Mouse (Mus musculus): ENCODE measurements around the gene Cd8b1. TPM values are rescaled to one million over a fixed set of nuclear protein-coding genes. Genes with fewer than 3 reads are reported as not detected.

The Cd8b1 gene
- 0.20 TPM in 1 of 2 replicates, not detected in the other for polyA plus RNA-seq (2014; fragmentation: Nextera tagmentation; extraction: Ambion mirVana)

DNA sequence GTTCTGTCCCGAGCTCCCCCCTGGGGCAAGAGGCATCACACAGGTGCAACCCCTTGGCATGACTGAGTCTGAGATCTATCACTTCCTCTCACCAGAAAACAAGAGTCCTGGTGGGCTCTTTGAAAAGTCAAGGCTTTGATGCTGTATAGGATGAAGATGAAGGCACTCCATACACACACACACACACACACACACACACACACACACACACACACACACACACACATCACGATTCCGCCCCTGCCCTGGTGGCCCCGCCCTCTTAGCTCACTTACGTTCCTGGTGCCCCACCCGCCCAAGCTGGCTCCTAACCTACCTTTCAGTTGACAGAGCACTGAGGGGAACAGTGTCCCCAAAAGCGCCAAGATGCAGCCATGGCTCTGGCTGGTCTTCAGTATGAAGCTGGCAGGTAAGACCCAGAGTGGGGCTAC, at the start of gene Cd8b1:
TSS of gene Cd8b1 (plus strand) at position 298 of the 431 bp plus-strand sequence.
- Histone ChIP-seq H3K36me3 (ENCODE audit: insufficient read depth) (no peaks in the 10 kb centered on the region), H3K9ac (no peak within 1 kb of the TSS), H3K27ac (ENCODE audit: low read depth) (no peak within 1 kb of the TSS), H3K27me3 (ENCODE audit: insufficient read depth, low read length) (no peaks in the 10 kb centered on the region), H3K4me2 (no peak within 1 kb of the TSS), H3K4me3 (ENCODE audit: low read depth, low read length) (no peak within 1 kb of the TSS), H3K9me3 (ENCODE audit: low read depth, low read length) (no peaks in the 10 kb centered on the region), H3K4me1 (ENCODE audit: insufficient read depth) (no peaks in the 10 kb centered on the region)
- ATAC-seq (ENCODE audit: insufficient read depth) (no peak), DNase-seq (no peak)
- TF ChIP-seq CTCF (IDR thresholded peaks at IDR 0.05; ENCODE audit: low read depth) = no peak
- 73% methylated on average over 7 of the region's 7 CpGs for WGBS

DNA sequence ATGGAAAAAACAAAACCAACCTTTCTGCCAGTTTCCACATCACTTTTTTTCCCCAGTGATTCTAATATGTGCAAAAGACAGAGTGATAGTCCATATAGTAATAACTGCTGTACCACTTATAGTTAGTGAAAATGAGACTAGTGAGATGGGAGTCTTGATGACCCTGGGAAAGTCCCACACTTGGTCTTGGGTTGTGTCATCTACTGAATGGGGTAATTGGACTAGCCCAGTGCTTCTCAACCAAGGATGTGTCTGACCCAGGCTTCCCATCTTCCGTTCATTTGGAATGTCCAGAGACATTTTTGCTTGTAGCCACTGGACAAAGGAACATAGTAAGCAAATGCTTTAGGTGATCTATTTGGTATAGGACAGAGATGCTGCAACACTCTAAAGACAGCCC, 48.9 kb upstream of the Cd8b1 start:
- H3K9ac ChIP-seq = no peak overlapping the region
- DNase-seq (no peak), ATAC-seq (ENCODE audit: insufficient read depth) (no peak)
- no peaks in the 10 kb centered on the region for H3K36me3 ChIP-seq (ENCODE audit: insufficient read depth)
- no peaks in the 10 kb centered on the region for H3K9me3 ChIP-seq (ENCODE audit: low read depth, low read length)
- no peak for TF ChIP-seq CTCF (IDR thresholded peaks at IDR 0.05; ENCODE audit: low read depth)
- no peaks in the 10 kb centered on the region for H3K27me3 ChIP-seq (ENCODE audit: insufficient read depth, low read length)
- no peak overlapping the region for H3K4me2 ChIP-seq
- no peak overlapping the region for H3K4me3 ChIP-seq (ENCODE audit: low read depth, low read length)
- 88% methylated on average over 1 of the region's 1 CpGs for WGBS
- no peak overlapping the region for H3K27ac ChIP-seq (ENCODE audit: low read depth)
- no peaks in the 10 kb centered on the region for H3K4me1 ChIP-seq (ENCODE audit: insufficient read depth)

DNA sequence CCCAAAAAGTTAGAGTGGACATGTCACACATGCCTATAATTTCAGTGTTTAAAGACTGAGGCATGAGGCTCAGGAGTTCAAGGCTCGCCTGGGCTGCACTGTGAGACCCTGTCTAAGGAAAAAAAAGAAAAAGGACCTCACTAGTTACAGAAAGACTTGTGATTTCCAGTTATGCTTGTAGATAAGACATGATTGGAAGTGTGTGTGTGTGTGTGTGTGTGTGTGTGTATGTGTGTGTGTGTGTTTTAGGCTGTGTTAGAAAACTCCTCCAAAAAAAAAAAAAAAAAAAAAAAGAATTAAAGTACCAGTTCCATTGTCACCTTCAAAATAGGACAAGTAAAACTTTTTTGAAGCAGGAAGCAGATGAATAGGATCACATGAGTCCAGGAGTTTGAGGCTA, 48.0 kb upstream of the Cd8b1 start:
- no peak overlapping the region for H3K4me3 ChIP-seq (ENCODE audit: low read depth, low read length)
- no peak overlapping the region for H3K27ac ChIP-seq (ENCODE audit: low read depth)
- H3K4me1 ChIP-seq (ENCODE audit: insufficient read depth) = no peaks in the 10 kb centered on the region
- no peak overlapping the region for H3K4me2 ChIP-seq
- no peaks in the 10 kb centered on the region for H3K9me3 ChIP-seq (ENCODE audit: low read depth, low read length)
- ATAC-seq (ENCODE audit: insufficient read depth) = no peak
- H3K9ac ChIP-seq = no peak overlapping the region
- no peaks in the 10 kb centered on the region for H3K36me3 ChIP-seq (ENCODE audit: insufficient read depth)
- TF ChIP-seq CTCF (IDR thresholded peaks at IDR 0.05; ENCODE audit: low read depth) = no peak
- H3K27me3 ChIP-seq (ENCODE audit: insufficient read depth, low read length) = no peaks in the 10 kb centered on the region
- DNase-seq = no peak
- WGBS = 79% methylated on average over 1 of the region's 1 CpGs

DNA sequence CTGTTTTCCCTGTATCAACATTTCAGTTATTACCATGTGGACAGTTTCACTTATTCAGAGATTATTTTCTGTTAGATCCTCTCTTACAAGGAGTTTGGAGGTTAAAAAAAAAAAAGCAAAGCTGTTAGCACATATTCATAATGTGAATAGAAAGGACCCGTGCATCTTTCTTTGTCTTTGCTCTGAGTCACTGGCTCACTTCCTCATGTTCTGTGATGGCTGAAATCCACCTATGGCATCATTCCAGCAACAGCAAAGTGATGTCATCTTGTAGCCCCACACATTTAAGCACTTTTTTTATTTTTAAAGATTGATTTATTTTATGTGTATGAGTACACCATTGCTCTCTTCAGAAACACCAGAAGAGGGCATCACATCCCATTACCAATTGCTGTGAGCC, 43.2 kb upstream of the Cd8b1 start:
- Histone ChIP-seq H3K9ac (no peak overlapping the region), H3K36me3 (ENCODE audit: insufficient read depth) (peaks cover 6% of the 10 kb centered on the region), H3K4me1 (ENCODE audit: insufficient read depth) (no peaks in the 10 kb centered on the region), H3K4me3 (ENCODE audit: low read depth, low read length) (no peak overlapping the region), H3K9me3 (ENCODE audit: low read depth, low read length) (no peaks in the 10 kb centered on the region), H3K27ac (ENCODE audit: low read depth) (no peak overlapping the region), H3K27me3 (ENCODE audit: insufficient read depth, low read length) (no peaks in the 10 kb centered on the region), H3K4me2 (no peak overlapping the region)
- DNase-seq (peak; percentile 11), ATAC-seq (ENCODE audit: insufficient read depth) (no peak)
- 63% methylated on average over 1 of the region's 1 CpGs for WGBS
- TF ChIP-seq CTCF (IDR thresholded peaks at IDR 0.05; ENCODE audit: low read depth) = no peak

DNA sequence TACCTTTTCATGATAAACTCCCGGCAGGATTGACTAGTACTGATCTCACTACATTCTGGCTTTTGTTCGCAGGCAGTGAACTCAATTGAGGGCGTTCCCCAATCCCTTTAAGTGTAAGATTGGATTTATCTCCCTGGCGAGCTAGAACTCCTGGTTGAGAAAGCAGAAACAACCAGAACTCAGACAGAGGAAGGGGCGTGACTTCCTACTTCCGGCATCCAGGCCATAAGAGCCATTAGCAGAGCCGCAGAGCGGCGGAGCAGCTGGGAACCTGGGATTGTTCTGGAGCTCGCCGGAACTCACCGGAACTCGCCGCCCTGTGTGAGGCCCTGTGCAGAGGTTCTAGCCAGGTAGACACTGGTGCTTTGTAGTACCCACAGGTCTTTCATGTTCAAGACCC, 29.1 kb upstream of the Cd8b1 start:
- WGBS = 83% methylated on average over 14 of the region's 14 CpGs
- H3K9me3 ChIP-seq (ENCODE audit: low read depth, low read length) = no peaks in the 10 kb centered on the region
- H3K27ac ChIP-seq (ENCODE audit: low read depth) = no peak overlapping the region
- H3K9ac ChIP-seq = no peak overlapping the region
- no peak for DNase-seq
- H3K4me2 ChIP-seq = no peak overlapping the region
- TF ChIP-seq CTCF (IDR thresholded peaks at IDR 0.05; ENCODE audit: low read depth) = no peak
- no peak overlapping the region for H3K4me3 ChIP-seq (ENCODE audit: low read depth, low read length)
- no peaks in the 10 kb centered on the region for H3K4me1 ChIP-seq (ENCODE audit: insufficient read depth)
- ATAC-seq (ENCODE audit: insufficient read depth) = no peak
- H3K36me3 ChIP-seq (ENCODE audit: insufficient read depth) = no peaks in the 10 kb centered on the region
- H3K27me3 ChIP-seq (ENCODE audit: insufficient read depth, low read length) = no peaks in the 10 kb centered on the region

DNA sequence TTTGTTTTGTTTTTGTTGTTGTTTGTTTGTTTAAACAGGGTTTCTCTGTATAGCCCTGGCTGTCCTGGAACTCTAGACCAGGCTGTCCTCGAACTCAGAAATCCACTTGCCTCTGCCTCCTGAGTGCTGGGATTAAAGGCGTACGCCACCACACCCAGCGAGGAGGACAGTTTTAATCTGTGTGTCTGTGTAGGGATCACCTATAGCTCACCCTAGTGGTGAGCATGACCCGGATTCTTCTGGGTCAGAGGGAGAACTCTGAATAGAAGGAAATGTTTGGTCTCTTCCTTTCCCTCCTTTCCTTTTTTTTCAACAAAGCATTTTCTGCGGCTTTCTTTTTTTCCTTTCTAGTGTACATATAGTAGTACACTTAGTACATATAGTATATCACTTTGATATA, 27.3 kb upstream of the Cd8b1 start:
- 70% methylated on average over 6 of the region's 6 CpGs for WGBS
- Histone ChIP-seq H3K9me3 (ENCODE audit: low read depth, low read length) (no peaks in the 10 kb centered on the region), H3K27me3 (ENCODE audit: insufficient read depth, low read length) (no peaks in the 10 kb centered on the region), H3K4me3 (ENCODE audit: low read depth, low read length) (no peak overlapping the region), H3K4me1 (ENCODE audit: insufficient read depth) (no peaks in the 10 kb centered on the region), H3K36me3 (ENCODE audit: insufficient read depth) (no peaks in the 10 kb centered on the region), H3K9ac (no peak overlapping the region), H3K27ac (ENCODE audit: low read depth) (no peak overlapping the region), H3K4me2 (no peak overlapping the region)
- TF ChIP-seq CTCF (IDR thresholded peaks at IDR 0.05; ENCODE audit: low read depth) = peak; percentile 20; the same call in 1 of the 2 replicates
- no peak for ATAC-seq (ENCODE audit: insufficient read depth)
- DNase-seq = no peak

DNA sequence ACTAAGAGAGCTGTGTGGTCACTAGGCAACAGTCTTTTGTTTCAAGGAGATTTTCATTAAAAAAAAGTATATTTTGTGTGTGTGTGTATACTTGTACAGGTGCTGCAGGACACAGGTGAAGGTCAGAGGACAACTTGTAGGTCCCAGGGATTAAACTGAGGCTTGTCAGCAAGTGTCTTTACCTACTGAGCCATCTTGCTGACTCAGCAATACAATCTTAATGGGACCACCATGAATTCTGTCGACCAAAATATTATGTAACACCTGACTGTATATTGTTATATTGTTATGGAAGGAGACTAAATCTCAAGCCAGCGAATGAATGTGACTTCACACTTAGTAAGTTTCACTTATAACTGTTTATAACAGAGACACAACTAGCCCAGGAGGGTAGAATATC, 24.5 kb upstream of the Cd8b1 start:
- DNase-seq (no peak), ATAC-seq (ENCODE audit: insufficient read depth) (no peak)
- Histone ChIP-seq H3K36me3 (ENCODE audit: insufficient read depth) (no peaks in the 10 kb centered on the region), H3K27me3 (ENCODE audit: insufficient read depth, low read length) (no peaks in the 10 kb centered on the region), H3K27ac (ENCODE audit: low read depth) (no peak overlapping the region), H3K4me2 (no peak overlapping the region), H3K4me1 (ENCODE audit: insufficient read depth) (no peaks in the 10 kb centered on the region), H3K9ac (no peak overlapping the region), H3K4me3 (ENCODE audit: low read depth, low read length) (no peak overlapping the region), H3K9me3 (ENCODE audit: low read depth, low read length) (no peaks in the 10 kb centered on the region)
- WGBS = 59% methylated on average over 2 of the region's 2 CpGs
- no peak for TF ChIP-seq CTCF (IDR thresholded peaks at IDR 0.05; ENCODE audit: low read depth)

DNA sequence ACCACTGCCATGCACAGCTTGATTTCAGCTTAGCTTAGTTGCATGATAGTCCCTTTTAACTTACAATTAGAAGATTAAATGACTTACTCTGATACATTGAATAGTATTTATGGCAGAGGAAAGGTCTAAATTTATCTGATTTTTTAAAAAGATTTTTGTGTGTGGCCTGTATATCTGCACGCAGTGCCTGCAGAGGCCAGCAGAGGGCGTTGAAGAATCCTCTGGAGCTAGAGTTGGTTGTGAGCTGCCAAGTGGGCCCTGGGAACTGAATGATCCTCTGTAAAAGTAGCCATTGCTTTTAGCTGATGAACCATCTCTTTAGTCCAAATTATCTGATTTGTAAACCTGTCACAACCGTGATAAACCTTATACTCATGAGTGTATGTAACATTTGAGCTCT, 23.8 kb upstream of the Cd8b1 start:
- Histone ChIP-seq H3K27me3 (ENCODE audit: insufficient read depth, low read length) (no peaks in the 10 kb centered on the region), H3K4me1 (ENCODE audit: insufficient read depth) (no peaks in the 10 kb centered on the region), H3K36me3 (ENCODE audit: insufficient read depth) (no peaks in the 10 kb centered on the region), H3K9me3 (ENCODE audit: low read depth, low read length) (no peaks in the 10 kb centered on the region), H3K4me3 (ENCODE audit: low read depth, low read length) (no peak overlapping the region), H3K4me2 (no peak overlapping the region), H3K9ac (no peak overlapping the region), H3K27ac (ENCODE audit: low read depth) (no peak overlapping the region)
- peak; percentile 59 for DNase-seq
- WGBS = 43% methylated on average over 3 of the region's 3 CpGs
- TF ChIP-seq CTCF (IDR thresholded peaks at IDR 0.05; ENCODE audit: low read depth) = peak; percentile 60
- no peak for ATAC-seq (ENCODE audit: insufficient read depth)
